Mouse (Mus musculus) T-helper 17 cell (primary cell): ENCODE results near the gene Uspl1.

Source experiments
- in situ Hi-C, 2 experiments: fragments of 300-600 bp; cut with MboI, MseI; formaldehyde crosslinking; loops; 1 replicate in 1 of 2; 2 replicates in 1 of 2; pipeline ENCODE4 v1.15.1; 2025; ENCODE audit warnings: high pct_unique_total_duplicates in 2 of 2

Gene Uspl1

DNA sequence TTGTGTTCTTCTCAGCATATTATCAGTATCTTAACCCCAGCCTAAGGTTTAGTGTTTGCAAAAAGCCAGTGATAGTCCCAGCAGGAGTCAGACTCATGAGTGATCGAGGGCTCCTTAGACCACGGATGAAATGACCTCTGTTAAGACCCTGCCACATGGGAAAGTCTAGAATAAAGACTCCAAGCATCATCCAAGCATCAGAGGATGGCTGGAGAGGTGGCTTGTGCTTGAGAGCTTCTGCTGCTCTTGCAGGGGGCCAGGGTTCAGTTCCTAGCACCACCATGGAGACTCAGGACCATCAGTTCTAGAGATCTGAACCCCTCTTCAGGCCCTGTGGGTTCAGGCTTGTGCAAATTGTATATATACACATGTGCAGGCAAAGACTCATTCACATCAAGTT, 16.1 kb upstream of the Uspl1 start:
- in situ Hi-C loops: no loop called here

DNA sequence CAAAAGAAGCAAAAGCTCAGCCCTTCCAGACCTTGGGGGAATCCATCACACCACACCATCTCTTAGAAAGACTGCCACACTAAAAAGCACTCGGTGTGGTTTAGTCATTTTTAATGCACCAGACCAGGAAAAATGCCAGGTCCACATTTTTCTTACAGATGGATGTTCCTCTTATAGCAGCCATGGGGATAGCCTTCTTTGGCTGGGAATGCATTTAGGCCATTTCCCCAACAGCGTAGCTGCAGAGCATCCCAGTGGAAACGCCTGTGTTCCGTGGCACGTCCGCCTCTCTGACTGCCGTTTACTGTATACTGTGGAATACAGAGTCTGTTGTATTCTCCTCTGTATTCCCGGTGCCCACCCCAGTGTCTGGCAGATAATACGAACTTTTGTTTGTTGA, 15.3 kb upstream of the Uspl1 start:
- in situ Hi-C loops: no loop called here

DNA sequence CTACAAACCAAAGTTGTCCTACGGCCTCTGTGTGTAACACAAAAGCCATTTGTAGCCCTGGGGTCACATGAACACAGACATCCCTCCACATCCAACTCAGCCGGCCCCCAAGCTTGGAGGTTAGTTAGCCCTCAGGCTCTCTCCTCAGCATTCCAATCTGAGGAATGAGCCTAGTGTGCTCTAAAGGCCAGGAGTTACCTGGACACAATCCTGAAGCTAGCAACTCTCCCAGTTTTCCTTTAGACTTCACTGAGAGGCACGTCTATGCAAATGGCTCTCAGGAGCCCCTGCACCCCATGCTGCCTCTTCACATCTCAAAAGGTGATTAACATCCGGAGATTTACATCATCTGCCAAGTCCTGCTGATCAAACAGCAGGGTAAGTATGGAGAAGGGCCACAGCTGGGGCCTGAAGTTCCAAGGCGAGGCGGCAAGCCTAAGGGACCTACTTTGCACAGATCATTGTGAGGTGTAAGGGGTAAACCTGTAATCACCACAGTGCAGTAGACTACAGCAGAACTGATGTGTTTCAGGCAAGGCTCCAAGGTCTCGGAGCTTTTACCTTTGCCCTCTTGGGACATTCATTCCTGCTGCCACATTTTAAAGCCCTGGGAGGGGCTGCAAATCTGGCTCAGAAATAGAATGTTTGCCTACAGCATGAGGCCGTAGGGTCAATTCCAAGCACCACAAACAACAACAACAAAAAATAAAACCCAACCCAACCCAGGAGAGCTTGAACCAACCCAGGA, 13.1 kb upstream of the Uspl1 start:
- in situ Hi-C loops: no loop called here

DNA sequence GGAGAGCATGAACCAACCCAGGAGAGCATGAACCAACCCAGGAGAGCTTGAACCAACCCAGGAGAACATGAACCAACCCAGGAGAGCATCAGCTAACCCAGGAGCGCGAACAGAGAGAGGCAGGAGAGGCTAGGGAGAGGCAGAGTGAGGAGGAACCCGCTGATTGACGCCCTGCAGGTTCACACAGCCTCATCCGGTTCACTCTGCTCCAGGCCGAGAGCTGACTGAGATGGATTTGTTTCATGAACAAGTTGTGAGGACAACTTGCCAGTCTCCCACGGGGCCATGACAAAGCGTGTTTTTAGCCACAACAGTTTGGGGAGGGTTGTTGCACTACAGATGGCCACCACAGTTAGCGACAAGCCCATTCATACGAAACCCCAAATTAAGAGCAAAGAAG, 11.9 kb upstream of the Uspl1 start:
- in situ Hi-C loops: no loop called here

DNA sequence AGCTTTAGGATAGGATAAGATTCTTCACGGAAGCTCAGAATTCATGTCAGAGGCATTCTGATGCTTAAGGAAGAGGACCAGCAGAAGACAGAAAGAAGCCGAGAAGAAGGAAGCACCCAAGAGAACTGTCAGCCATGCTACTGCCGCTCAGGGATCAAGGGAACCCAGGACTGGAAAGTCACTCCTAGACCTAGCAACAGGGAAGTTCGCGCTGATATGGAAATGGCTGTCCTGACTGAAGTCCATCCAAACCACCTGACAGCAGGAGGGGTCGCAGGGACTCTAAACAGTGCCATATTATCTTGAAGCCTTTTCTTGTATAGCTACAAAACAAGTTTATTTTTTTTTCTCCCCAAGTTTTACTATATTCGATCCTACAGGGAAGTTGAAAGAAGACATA, 9.6 kb upstream of the Uspl1 start:
- in situ Hi-C loops: no loop called here

DNA sequence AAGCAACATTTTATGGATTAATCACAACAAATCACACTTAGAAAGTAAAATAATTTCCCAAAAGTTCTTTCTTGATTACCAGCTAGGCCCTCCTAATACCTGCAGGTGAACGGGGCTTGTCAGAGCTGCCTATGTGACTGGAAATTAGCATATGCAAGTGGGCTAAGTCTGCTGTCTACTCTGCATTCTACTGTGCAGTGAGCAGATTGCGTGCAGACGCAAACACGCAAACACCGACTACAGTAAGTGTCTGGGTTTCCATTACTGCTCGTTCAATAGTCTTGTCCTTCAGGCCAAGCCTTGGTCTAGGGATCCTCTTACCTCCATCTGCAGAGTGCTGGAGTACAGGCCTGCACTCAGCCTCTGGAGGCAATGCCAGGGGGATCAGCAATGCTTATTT, 8.4 kb upstream of the Uspl1 start:
- in situ Hi-C loops: no loop called here

DNA sequence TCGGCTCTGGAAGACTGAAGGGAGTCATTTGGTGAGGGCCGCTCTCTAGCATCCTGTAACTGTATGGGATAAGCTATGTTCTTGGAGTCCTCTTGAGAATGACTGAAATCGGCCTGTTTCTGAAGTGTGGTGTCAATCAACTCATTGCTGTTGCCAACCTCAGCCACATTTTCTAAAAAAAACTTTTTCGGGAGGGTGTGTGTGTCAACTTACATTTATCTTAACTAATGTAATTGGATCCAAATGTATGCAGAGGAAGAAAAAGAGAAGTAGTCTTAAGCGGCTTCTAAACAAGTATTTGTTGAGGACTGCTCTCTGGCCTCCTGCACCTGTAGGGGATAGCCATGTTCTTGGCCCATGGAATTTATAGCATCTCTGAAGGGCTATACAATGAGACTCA, 6.1 kb upstream of the Uspl1 start:
- in situ Hi-C loops: no loop called here

DNA sequence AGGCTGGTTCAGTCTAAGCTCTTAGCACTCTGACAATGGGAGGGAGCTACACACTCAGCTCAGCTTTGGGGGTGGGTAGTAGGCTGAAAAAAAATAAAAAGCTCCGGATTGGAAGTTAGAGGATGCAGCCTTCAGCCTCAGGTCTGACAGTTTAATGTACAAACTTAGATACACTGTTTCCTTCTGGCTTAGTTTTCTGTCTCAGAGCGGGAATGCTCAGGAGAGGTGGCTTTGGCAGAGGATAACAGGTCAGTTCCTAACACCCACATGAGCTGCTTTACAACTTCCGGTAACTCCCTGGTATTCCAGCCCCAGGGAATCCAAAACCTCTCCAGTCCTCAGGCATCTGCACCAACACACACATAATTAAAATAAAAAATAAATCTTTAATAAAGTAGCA, 4.3 kb upstream of the Uspl1 start:
- in situ Hi-C loops: no loop called here

DNA sequence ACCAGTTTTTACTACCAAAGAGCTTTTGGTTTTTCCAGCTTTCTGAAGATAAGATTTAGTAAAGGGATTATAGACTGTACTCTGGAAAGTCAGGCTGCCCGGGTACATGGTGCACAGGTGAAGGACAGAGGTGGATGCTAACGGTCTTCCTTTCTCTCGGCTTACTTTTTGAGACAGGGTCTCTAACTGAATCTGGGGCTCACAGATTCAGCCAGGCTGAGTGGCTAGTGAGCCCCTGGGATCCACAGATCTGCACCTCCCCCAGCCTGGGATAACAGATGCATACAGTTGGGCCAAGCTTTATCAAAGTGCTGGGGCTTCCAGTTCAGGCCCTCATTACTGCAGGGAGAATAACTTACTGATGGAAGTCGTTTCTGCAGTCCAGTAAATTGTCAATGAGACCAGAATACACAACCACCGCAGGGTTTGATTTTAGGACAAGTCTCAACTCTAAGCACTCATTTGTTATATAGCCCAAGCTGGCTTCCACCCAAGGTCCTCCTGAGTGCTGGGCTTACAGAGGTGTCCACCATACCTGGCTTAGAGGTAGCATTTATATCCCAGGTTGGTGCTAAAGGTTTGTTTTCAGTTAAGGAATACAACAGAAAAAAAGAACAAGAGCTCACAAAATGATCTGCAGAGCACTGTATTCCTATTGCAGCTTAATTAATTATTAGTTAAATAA, 1.8 kb upstream of the Uspl1 start:
- in situ Hi-C loops: no loop called here

DNA sequence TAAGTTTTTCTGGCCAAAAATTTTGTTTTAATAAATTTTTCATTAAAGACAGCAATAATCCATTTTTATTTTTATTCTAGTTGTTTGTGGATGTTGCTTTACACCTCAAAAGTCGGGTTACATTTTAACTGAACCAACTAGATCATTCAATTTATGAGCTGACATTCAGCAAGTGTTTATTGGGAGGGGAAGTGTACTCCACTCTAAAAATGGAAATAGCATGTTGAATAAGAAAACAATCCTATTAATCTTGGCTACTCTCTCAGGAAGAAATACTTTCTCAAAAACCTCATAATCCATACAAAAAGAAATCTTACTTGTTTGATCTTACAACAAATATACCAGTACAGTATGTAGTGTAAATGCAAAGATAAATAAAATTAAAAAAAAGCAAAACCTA, 1.0 kb upstream of the Uspl1 start:
- in situ Hi-C loops: no loop called here

DNA sequence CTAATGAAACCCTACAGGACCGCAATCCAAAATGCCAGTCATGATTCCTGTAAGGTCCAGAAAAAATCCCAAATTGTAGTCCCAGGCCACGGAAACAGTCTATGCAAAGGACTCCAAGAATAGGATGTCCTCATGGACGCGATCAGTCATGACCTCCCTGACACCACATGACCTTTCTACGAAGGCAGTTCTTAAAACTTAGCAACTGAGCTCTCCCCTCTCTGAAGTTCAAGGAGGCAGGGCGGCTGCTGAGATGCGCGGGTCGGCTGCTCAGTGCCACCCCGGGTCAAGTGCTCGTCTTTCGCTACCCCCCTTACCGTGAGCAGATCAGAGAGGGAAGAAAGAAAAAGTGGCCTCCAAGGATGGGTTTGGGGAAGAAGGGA, 438 bp upstream of the Uspl1 start:
- in situ Hi-C loops: no loop called here

DNA sequence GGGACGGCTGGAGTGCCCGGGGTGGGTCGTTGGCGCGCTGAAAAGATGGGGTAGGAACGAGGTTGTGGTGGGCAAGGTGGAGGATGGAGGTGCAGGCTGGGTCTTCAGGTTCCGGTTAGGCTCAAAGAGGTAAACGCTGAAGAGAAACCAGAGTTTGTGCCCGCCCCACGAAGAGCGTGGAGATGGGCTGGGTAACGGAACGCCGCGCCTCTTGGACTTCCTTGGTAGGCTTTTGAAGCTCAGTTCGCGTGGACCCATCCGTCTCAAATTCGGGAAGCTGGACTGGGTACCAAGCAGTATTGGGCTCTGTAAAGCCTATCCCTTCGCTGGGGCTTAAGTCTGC, 665 bp downstream of the Uspl1 start:
- in situ Hi-C loops: no loop called here

DNA sequence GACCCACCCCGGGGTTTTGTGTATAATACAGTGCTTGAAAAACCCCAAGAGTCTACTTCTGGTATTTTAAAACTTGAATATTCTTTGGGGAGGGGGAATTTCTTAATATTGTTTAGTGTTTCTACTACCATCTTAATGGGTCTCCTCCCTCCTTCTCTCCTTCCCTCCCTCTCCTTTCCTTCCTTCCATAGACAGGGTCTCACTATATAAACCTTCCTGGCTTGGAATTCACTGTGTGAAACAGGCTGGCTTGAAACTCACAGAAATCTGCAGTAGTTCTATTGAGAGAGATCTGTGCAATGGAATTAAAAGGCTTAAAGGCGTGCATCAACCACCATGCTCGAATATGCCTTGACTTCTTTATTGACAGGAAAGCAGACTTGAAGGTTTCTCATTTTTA, 1.7 kb downstream of the Uspl1 start:
- in situ Hi-C loops: no loop called here

DNA sequence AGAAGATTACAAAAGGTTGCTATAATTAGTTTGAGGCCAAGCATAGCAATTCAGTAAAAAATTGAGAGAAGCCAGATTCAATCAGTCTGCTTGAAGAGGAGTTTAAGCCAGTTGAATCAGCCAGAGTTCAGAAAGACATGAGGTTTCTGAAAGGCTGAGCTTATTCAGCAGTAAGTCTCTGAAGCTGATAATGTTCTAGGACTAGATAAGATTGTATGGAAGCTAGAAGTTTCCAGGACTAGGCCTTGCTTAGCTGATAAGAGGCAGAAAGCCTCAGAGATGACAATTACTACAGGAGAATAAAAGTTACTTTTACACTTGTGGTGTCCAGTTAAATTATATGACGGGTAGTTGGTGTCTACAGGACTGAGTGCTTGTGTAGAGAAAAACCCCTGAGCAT, 6.0 kb downstream of the Uspl1 start:
- in situ Hi-C loops: no loop called here

DNA sequence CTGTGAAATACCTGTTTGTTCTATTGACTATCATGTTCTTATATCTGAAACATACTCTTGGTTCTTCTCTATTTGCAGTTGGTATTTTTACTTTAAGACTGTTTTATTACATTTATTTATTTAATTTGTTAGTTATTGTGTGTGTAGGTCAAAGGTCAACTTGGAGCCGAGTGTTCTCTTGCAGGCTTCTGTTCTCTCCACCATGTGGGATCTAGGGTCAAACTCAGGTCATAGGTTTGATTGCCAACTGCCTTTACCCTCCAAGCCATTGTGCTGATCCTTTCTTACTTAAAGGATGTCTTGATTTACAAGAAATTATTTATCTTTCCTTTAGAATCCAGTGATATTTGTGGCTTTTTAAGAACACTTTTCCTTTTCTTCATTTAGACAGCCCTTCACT, 12.5 kb downstream of the Uspl1 start:
- in situ Hi-C loops: no loop called here

DNA sequence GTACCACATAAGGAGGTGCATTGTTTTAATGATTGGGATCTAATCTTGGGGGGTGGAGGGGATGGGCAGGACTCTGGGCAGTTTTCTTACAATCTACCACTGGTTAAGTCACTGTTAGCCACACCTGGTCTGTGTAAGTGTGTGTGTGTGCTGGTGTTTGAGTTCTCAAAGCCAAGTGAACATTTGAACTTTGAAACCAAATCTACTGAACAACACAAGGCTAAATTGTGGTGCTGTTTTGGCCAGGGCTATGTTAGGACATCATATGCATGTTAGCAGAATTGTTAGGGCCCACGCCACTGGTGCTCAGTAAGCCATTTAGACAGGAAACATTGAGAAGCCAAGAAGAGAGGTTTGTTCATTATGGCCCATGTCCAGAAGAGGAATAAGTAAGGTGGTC, 14.6 kb downstream of the Uspl1 start:
- in situ Hi-C loops: no loop called here

DNA sequence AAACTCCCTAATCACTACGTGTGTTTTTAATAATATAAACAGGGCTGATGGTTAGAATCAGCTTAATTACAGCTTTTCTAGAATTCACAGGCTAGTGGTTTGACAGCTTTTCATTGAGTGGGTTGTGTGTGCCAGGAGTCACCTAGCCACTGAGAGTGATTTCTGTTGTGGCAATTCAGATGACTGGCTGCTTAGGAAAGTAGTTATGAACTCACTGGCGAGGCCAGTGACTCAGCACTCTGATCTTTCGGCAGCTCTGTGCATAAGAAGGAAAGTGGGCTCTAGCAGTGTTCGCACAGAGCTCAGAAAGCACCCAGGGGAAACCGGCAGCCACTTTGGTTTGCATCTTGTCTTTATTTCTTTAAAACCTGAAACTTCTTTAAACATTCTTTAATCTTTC, 18.8 kb downstream of the Uspl1 start:
- in situ Hi-C loops: no loop called here

DNA sequence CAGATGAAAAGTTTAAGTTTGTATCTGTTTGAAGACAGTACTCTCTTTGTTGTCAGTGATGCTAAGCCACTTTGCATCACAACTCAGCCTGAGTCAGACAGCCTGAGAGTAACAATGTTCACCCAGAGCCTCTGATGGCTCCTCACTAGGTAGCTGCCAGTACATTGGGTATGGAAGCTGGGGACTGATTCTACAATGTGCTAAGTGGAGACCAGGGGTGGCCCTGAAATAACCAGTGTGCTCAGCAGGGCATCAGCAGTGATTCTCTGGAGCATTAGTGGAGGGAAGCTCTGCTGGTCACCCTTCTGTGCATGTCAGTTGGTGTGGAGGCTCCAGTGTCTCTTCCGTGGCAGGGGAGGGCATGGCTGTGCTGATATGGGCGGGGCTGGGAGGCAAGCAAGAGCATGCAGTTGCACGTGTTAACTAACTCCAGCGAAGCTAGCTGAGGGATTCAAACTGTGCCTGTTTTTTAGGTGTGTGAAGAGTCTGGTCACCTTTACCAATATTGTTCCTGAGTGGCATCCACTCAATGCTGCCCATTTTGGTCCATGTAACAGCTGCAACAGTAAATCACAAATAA, 19.7 kb downstream of the Uspl1 start:
- in situ Hi-C loops: no loop called here

DNA sequence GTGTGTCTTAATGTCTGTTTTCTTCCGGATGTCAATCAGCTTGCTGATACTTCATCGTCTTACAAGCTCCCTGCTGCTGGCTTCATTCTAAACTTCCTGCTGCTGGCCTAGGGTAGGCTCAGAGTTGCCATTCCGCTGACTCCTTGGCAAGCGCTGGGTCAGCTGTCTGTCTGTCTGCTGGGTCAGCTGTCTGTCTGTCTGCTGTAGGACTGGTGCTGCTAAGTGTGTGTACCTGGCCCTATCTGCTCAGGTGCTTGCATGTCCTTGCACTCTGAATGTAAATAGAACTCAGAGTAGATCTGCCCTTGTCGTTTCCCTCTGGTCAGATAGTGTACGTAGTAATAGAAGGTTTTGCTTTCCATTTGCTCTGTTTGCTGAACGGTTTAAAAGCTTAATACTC, 20.7 kb downstream of the Uspl1 start:
- in situ Hi-C loops: no loop called here

DNA sequence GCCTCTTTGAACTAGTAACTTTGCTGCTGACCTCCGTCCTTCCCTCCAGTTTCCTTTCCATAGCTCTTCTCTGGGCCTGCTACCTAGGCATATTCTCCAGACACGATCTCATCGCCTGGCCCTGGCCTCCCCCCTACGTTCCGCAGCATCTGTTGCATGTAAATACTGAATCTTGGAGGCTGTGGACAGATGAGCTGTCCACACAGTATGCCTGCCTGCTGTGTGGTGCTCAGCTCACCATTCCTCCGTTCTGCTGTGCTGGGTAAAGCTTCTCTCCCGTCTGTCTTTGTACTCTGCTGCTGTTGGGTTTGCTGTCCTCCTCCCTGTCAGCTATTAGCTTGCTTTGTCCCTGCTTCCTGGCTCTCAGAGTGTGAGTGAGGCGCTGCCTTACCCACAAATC, 21.1 kb downstream of the Uspl1 start:
- in situ Hi-C loops: no loop called here

DNA sequence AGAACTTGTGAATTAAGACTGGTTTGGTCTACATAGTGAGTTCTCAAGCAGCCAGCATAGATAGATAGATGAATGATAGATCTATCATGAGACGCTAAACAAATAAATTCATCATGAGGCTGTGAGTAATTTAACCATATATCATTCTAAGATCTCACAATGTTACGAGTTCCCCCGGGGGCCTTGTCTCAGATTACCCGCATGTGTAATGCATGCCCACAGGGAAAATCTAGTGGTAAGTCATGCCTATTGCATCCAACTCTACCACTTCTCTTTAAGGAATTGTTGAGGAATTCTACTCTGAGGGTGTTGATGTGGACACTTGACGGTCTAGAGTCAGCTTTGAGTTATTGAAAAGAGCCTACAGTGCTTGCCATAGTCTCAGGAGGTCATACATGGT, 22.1 kb downstream of the Uspl1 start:
- in situ Hi-C loops: no loop called here

DNA sequence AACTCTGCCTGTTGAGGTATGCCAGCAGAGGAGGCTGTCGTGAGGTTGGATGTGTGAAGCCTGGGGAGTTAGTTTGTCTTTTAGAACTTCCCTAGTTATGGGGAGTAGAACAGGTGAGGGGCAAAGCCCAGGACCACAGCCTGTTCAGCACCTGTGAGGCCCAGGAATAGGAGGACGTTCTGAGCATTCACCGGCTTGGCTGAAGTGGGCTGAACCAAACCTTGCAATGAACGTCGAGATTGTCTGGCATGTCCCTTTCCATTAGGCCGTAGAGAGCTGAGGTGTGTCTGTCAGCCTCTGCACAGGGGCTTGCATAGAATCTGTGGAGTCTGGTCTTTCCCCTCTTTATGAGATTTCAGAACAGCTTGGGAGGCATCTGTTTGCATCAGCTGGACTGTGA, 23.5 kb downstream of the Uspl1 start:
- in situ Hi-C loops: no loop called here

DNA sequence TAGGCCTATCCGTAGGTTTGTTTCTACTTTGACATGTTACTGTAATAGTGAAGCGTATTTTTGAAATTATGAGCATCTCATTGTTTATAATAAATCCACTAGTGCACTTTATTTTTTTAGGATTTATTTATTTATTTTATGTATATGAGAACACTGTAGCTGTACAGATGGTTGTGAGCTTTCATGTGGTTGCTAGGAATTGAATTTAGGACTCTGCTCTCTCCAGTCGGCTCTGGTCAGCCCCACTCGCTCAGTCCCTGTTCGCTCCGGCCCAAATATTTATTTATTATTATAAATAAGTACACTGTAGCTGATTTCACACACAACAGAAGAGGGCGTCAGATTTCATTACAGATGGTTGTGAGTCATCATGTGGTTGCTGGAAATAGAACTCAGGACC, 24.6 kb downstream of the Uspl1 start:
- in situ Hi-C loops: no loop called here

DNA sequence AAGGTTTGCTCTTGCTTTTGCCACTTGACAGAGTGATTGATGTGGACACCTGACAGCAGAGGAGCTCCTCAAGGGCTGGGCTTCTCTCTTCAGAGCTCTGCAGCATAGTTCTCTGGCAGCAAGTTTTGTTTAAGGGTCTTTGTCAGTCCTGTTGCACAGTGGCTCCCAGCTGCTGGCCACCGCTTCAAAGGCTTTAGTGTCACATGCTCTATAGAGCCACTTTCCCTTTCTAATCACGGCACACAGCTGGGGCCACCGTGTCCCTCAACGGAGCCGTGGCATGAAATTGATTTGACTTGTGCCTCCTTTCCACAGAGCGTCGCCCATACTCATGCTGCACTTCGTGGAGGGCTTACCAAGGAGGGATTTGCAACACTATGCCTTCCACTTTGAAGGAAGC, 25.2 kb downstream of the Uspl1 start:
- in situ Hi-C loops: no loop called here
